Mouse (Mus musculus) olfactory bulb, adult 2 months (tissue): ENCODE measurements around the gene Adk.

ENCODE experiments used
- CTCF ChIP-seq: fragments of 200-500 bp; IDR thresholded peaks from 2 replicates; pipeline ENCODE4 v1.5.1; 2012; ENCODE audit warnings: low read depth, mild to moderate bottlenecking, low read length, moderate library complexity; ENCODE audit not compliant: insufficient read depth
- POLR2A ChIP-seq: fragments of 200-500 bp; IDR thresholded peaks from 2 replicates; pipeline ENCODE4 v1.6.1; 2012; ENCODE audit warnings: mild to moderate bottlenecking, low read depth, low read length, moderate library complexity; ENCODE audit not compliant: insufficient read depth

DNA sequence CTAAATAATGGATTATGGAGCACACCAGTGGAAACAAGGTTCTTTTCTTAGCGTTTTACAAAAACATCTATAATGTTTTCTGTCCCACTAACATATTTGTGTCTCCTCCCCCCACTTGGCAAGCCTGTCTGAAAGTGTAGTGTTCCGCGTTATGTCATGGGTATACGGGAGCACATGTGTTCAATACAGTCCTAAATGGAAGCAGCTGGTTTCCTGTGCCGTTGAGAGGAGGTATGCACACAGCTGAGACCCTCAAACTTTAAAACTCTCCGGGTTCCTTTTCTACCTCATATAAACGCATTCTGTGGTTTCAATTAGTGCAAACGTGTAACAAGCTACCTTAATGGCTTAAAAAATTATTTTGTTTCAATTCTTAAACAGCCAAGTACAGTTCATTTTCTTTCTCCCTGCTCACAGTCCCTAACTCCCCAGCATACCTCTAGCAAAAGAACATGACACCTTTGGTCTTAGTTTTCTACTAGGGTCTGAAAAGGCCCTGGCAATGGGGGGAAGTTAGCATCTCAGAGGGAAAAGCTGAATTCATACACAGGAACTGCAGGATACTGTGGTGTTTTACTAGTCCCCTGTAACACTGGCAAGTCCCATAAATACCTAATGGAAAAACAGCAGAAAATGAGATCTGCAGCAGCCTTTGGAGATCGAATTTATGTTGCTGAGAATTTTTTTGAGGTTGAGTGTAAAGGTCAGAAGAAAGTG lies 235.5 kb downstream of the Adk start:
- TF ChIP-seq CTCF (no peak), POLR2A (no peak)
